Mouse (Mus musculus): ENCODE results near the gene Slit3. TPM values are rescaled to one million over a fixed set of nuclear protein-coding genes. Genes with fewer than 3 reads are reported as not detected.

Slit3 gene
- total RNA-seq, 2 experiments from 2014 or later = not detected

DNA sequence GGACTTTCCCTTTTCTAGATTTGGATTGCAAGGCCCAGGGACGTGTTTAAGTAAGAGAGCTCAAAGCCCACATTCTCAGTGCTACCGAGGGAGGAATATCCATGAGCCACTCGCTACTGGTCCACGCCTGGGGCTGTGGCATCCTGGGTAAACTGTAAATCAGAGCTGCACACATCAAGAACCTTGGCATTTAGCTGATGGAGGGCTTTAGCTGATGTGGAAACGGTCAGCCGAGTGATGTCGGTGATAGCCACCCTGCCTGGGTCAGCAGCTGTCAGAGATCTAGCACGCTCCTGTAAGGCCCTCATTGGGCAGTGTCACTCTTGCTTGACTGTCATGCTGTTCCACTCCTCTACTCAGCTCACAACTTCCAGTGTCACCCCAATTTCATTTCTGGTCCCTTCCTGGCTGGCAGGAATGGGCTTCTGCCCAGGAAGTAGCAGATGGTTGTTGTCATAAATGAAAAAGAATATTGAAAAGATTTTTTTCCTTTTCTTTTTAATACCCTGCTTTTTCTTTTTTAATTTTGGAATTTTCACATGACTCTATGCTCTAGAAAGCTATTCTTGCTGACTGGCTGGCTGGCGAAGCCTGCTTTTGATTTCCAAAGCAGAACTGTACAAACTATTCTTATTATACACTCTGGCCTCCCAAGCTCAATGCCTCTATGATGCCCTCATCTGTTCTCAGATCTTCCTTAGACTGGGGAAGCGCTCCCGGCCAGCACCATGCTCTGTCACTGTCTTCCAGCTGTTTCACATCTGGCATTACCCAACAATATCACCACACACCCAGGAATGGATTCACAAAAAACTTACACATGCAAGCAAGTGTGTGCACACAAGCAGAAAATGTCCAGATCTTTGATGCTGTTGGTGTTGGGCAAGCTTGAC is 635.6 kb downstream of the Slit3 start:
- no peak for ATAC-seq (replicated peaks; ENCODE audit: low FRiP score, poor library complexity, severe bottlenecking)

Measured in erythroid progenitor cell, adult 5-6 weeks (primary cell).